Mouse (Mus musculus) stomach, embryonic 14.5 days (tissue): Measurements from ENCODE around the gene Leng9. TPM values are rescaled to one million over a fixed set of nuclear protein-coding genes. Genes with fewer than 3 reads are reported as not detected.

Experiments used
- ATAC-seq: fragments of 200-750 bp; cut with Nextera tagmentation; 2 replicates; pipeline ENCODE4 v1.8.0; 2017; ENCODE audit warnings: low read depth, moderate TSS enrichment; ENCODE audit not compliant: insufficient number of reproducible peaks, insufficient read depth, low FRiP score
- H3K27ac ChIP-seq: fragments of 300-500 bp; sonication (generic); 2 replicates; pipeline ENCODE4 v1.5.1; 2014; ENCODE audit warnings: mild to moderate bottlenecking, low read length, moderate library complexity, mixed read lengths
- H3K27me3 ChIP-seq: fragments of 300-500 bp; sonication (generic); 2 replicates; pipeline ENCODE4 v1.6.1; 2014; ENCODE audit warnings: low read length, control low read depth, mixed read lengths; ENCODE audit not compliant: control insufficient read depth, insufficient read depth
- H3K36me3 ChIP-seq: fragments of 300-500 bp; sonication (generic); 2 replicates; pipeline ENCODE4 v1.6.1; 2014; ENCODE audit warnings: mild to moderate bottlenecking, control low read depth, low read length, moderate library complexity, mixed read lengths; ENCODE audit not compliant: control insufficient read depth, insufficient read depth
- H3K4me1 ChIP-seq: fragments of 300-500 bp; sonication (generic); 2 replicates; pipeline ENCODE4 v1.6.1; 2014; ENCODE audit warnings: low read length, control low read depth, mixed read lengths; ENCODE audit not compliant: control insufficient read depth, insufficient read depth
- H3K4me2 ChIP-seq: fragments of 300-500 bp; sonication (generic); replicated peaks from 2 replicates; pipeline ENCODE4 v1.6.1; 2014; ENCODE audit warnings: low read depth, low read length, control low read depth
- H3K4me3 ChIP-seq: fragments of 300-500 bp; sonication (generic); 2 replicates; pipeline ENCODE4 v1.5.1; 2014; ENCODE audit warnings: low read depth, low read length, control low read depth
- H3K9ac ChIP-seq: fragments of 300-500 bp; sonication (generic); replicated peaks from 2 replicates; pipeline ENCODE4 v1.6.1; 2014; ENCODE audit warnings: low read depth, mild to moderate bottlenecking, control low read depth, low read length, moderate library complexity, mixed read lengths
- H3K9me3 ChIP-seq: fragments of 300-500 bp; sonication (generic); 2 replicates; pipeline ENCODE4 v1.6.1; 2016; ENCODE audit warnings: low read depth, low read length, control low read depth; ENCODE audit not compliant: control insufficient read depth
- WGBS: fragments of 180-500 bp; shearing (Covaris S2); extraction: QIAGEN DNeasy Blood & Tissue Kit; methylation state at CpG from one replicate; pipeline ENCODE4 v1.1.7; 2014; 5-methylcytosine and 5-hydroxymethylcytosine counted together
- polyA plus RNA-seq: library from polyadenylated mRNA; unstranded; fragments of >200 nt; fragmentation: Nextera tagmentation; extraction: Ambion mirVana; gene quantifications from 2 replicates; pipeline ENCODE4 v1.2.1, GENCODE M21; 2014

Leng9 gene
- polyA plus RNA-seq, 1 experiment from 2014 or later = 1.9 TPM

GRCm38 (mm10) chr7:4146241-4147180 lies 3.7 kb downstream of the Leng9 start:
- Histone ChIP-seq H3K4me3 (no peak overlapping the region), H3K9me3 (no peaks in the 10 kb centered on the region), H3K36me3 (peaks cover 60% of the 10 kb centered on the region), H3K4me1 (peaks cover 5% of the 10 kb centered on the region; the same call in 1 of the 2 replicates), H3K27me3 (no peaks in the 10 kb centered on the region), H3K27ac (no peak overlapping the region), H3K9ac (no peak overlapping the region), H3K4me2 (no peak overlapping the region)
- ATAC-seq = no peak
- WGBS = 89% methylated on average over 23 of the region's 23 CpGs

GRCm38 (mm10) chr7:4145552-4146190 lies 4.5 kb downstream of the Leng9 start:
- no peaks in the 10 kb centered on the region for H3K27me3 ChIP-seq
- WGBS = 73% methylated on average over 6 of the region's 6 CpGs
- H3K4me2 ChIP-seq = no peak overlapping the region
- no peak for ATAC-seq
- no peaks in the 10 kb centered on the region for H3K9me3 ChIP-seq
- H3K4me3 ChIP-seq = no peak overlapping the region
- H3K27ac ChIP-seq = no peak overlapping the region
- H3K9ac ChIP-seq = no peak overlapping the region
- peaks cover 65% of the 10 kb centered on the region for H3K36me3 ChIP-seq
- H3K4me1 ChIP-seq = peaks cover 5% of the 10 kb centered on the region; the same call in 1 of the 2 replicates

- ATAC-seq = no peak
- Histone ChIP-seq H3K27me3 (no peaks in the 10 kb centered on the region), H3K4me3 (no peak overlapping the region), H3K36me3 (peaks cover 72% of the 10 kb centered on the region), H3K27ac (no peak overlapping the region), H3K9ac (no peak overlapping the region), H3K9me3 (no peaks in the 10 kb centered on the region), H3K4me1 (peaks cover 5% of the 10 kb centered on the region; the same call in 1 of the 2 replicates), H3K4me2 (no peak overlapping the region)
- WGBS = 94% methylated on average over 20 of the region's 20 CpGs
Observed at GRCm38 (mm10) chr7:4144766-4145551, 5.2 kb downstream of the Leng9 start.

- Histone ChIP-seq H3K4me2 (no peak overlapping the region), H3K9me3 (no peaks in the 10 kb centered on the region), H3K36me3 (peaks cover 81% of the 10 kb centered on the region), H3K27me3 (no peaks in the 10 kb centered on the region), H3K27ac (no peak overlapping the region), H3K4me1 (peaks cover 5% of the 10 kb centered on the region; the same call in 1 of the 2 replicates), H3K9ac (no peak overlapping the region), H3K4me3 (no peak overlapping the region)
- ATAC-seq = no peak
- WGBS = 96% methylated on average over 13 of the region's 13 CpGs
Observed at GRCm38 (mm10) chr7:4144046-4144445, 6.1 kb downstream of the Leng9 start.

- no peak for ATAC-seq
- Histone ChIP-seq H3K4me1 (peaks cover 3% of the 10 kb centered on the region; the same call in 1 of the 2 replicates), H3K27me3 (no peaks in the 10 kb centered on the region), H3K36me3 (peaks cover 81% of the 10 kb centered on the region), H3K9ac (no peak overlapping the region), H3K4me3 (no peak overlapping the region), H3K9me3 (no peaks in the 10 kb centered on the region), H3K27ac (no peak overlapping the region), H3K4me2 (no peak overlapping the region)
- 94% methylated on average over 19 of the region's 19 CpGs for WGBS
Observed at GRCm38 (mm10) chr7:4143506-4143905, 6.7 kb downstream of the Leng9 start.

GRCm38 (mm10) chr7:4142796-4143445 lies 7.3 kb downstream of the Leng9 start:
- H3K9ac ChIP-seq = no peak overlapping the region
- H3K4me1 ChIP-seq = peaks cover 4% of the 10 kb centered on the region
- no peaks in the 10 kb centered on the region for H3K9me3 ChIP-seq
- WGBS = 96% methylated on average over 10 of the region's 10 CpGs
- ATAC-seq = no peak
- no peak overlapping the region for H3K4me3 ChIP-seq
- H3K4me2 ChIP-seq = no peak overlapping the region
- peaks cover 84% of the 10 kb centered on the region for H3K36me3 ChIP-seq
- H3K27ac ChIP-seq = no peak overlapping the region
- H3K27me3 ChIP-seq = no peaks in the 10 kb centered on the region

- Histone ChIP-seq H3K4me2 (no peak overlapping the region), H3K27ac (no peak overlapping the region), H3K4me1 (peaks cover 7% of the 10 kb centered on the region), H3K4me3 (no peak overlapping the region), H3K27me3 (no peaks in the 10 kb centered on the region), H3K9ac (no peak overlapping the region), H3K9me3 (no peaks in the 10 kb centered on the region), H3K36me3 (peaks cover 76% of the 10 kb centered on the region)
- WGBS = 91% methylated on average over 6 of the region's 6 CpGs
- no peak for ATAC-seq
Observed at GRCm38 (mm10) chr7:4141648-4142325, 8.4 kb downstream of the Leng9 start.
